Mouse (Mus musculus) brain, embryonic 14.5 days (tissue): ENCODE measurements around the gene Slc16a7. TPM values are rescaled to one million over a fixed set of nuclear protein-coding genes. Genes with fewer than 3 reads are reported as not detected.
A peak's percentile ranks its signal among the peaks of the same experiment; 100 is the strongest.

ENCODE experiments used
- DNase-seq: peaks from one replicate; pipeline ENCODE4 v3.0.0-alpha.2; 2011; ENCODE audit warnings: low read depth
- CTCF ChIP-seq: fragments of 200-500 bp; IDR thresholded peaks from 2 replicates; pipeline ENCODE4 v1.5.1; 2012; ENCODE audit warnings: inconsistent platforms, mild to moderate bottlenecking, moderate library complexity, borderline replicate concordance; ENCODE audit not compliant: insufficient read depth, insufficient read length; ENCODE audit errors: extremely low read depth
- POLR2A ChIP-seq: fragments of 200-500 bp; IDR thresholded peaks from 2 replicates; pipeline ENCODE4 v1.6.1; 2012; ENCODE audit warnings: mild to moderate bottlenecking, inconsistent platforms, borderline replicate concordance; ENCODE audit not compliant: poor library complexity, insufficient read depth, insufficient read length, severe bottlenecking; ENCODE audit errors: extremely low read depth
- polyA plus RNA-seq: library from polyadenylated mRNA; depleted of rRNA; stranded (reverse); fragments of >200 nt; gene quantifications from 2 replicates; pipeline ENCODE4 v1.2.3, GENCODE M21; 2012; rRNA removed

Gene Slc16a7
- polyA plus RNA-seq = 8.5 and 10.0 TPM in 2 replicates

- TF ChIP-seq CTCF (no peak; the same call in 1 of the 2 replicates), POLR2A (no peak)
- peak; percentile 94 for DNase-seq
Observed at GRCm38 (mm10) chr10:125388876-125389786, at the start of gene Slc16a7. Slc16a7 (minus strand) TSS chr10:125389465.

- DNase-seq = no peak
- TF ChIP-seq CTCF (no peak), POLR2A (no peak)
Observed at GRCm38 (mm10) chr10:125418795-125419194, 29.5 kb upstream of the Slc16a7 start.

GRCm38 (mm10) chr10:125399796-125400195, 10.5 kb upstream of the Slc16a7 start:
- no peak for TF ChIP-seq POLR2A
- TF ChIP-seq CTCF = no peak
- no peak for DNase-seq

GRCm38 (mm10) chr10:125390011-125390410, 746 bp upstream of the Slc16a7 start:
- DNase-seq = no peak
- no peak for TF ChIP-seq CTCF
- TF ChIP-seq POLR2A = no peak

- TF ChIP-seq CTCF (no peak), POLR2A (no peak)
- DNase-seq = peak; percentile 41
Observed at GRCm38 (mm10) chr10:125388481-125388875, 787 bp downstream of the Slc16a7 start.

GRCm38 (mm10) chr10:125387782-125388415, 1.4 kb downstream of the Slc16a7 start:
- no peak for DNase-seq
- no peak for TF ChIP-seq POLR2A
- TF ChIP-seq CTCF = no peak

- TF ChIP-seq POLR2A (no peak), CTCF (no peak)
Observed at GRCm38 (mm10) chr10:125375526-125375925, 13.7 kb downstream of the Slc16a7 start.

GRCm38 (mm10) chr10:125372666-125373065, 16.6 kb downstream of the Slc16a7 start:
- TF ChIP-seq CTCF (no peak), POLR2A (no peak)
- DNase-seq = no peak

More at GRCm38 (mm10) chr10:125375526-125375925, 13.7 kb downstream of the Slc16a7 start:
- DNase-seq = no peak

GRCm38 (mm10) chr10:125371451-125371850, 17.8 kb downstream of the Slc16a7 start:
- no peak for TF ChIP-seq CTCF
- TF ChIP-seq POLR2A = no peak
- peak; percentile 72 for DNase-seq

- no peak for DNase-seq
- no peak for TF ChIP-seq POLR2A
- no peak for TF ChIP-seq CTCF
Observed at GRCm38 (mm10) chr10:125370037-125370610, 19.1 kb downstream of the Slc16a7 start.

GRCm38 (mm10) chr10:125358479-125358878, 30.8 kb downstream of the Slc16a7 start:
- TF ChIP-seq POLR2A (no peak), CTCF (no peak)
- no peak for DNase-seq

- TF ChIP-seq CTCF (no peak), POLR2A (no peak)
- DNase-seq = peak; percentile 42
Observed at GRCm38 (mm10) chr10:125352805-125353204, 36.5 kb downstream of the Slc16a7 start.

- no peak for TF ChIP-seq CTCF
- TF ChIP-seq POLR2A = no peak
- DNase-seq = peak; percentile 28
Observed at GRCm38 (mm10) chr10:125348171-125348570, 41.1 kb downstream of the Slc16a7 start.
